Mouse (Mus musculus): ENCODE results near the gene Cryz. TPM values are rescaled to one million over a fixed set of nuclear protein-coding genes. Genes with fewer than 3 reads are reported as not detected.
A peak's percentile ranks its signal among the peaks of the same experiment; 100 is the strongest.
"Not testable (repeated sequence)": the region's sequence is repeated elsewhere in the genome, so short reads cannot be mapped to it uniquely, and the experiment has no call there.

Gene Cryz
- polyA plus RNA-seq, 1 experiment = 30.8 TPM

- Histone ChIP-seq H3K27ac (replicated peaks; ENCODE audit: low read depth, low read length) (no peak overlapping the region), H3K4me3 (ENCODE audit: insufficient read depth, low read depth, low read length) (no peak overlapping the region), H3K4me1 (ENCODE audit: control insufficient read depth, insufficient read depth, insufficient read length, low read length) (peaks cover 3% of the 10 kb centered on the region; the same call in 1 of the 2 replicates)
Measured at GRCm38 (mm10) chr3:154593596-154593995, 2.9 kb upstream of the Cryz start.

GRCm38 (mm10) chr3:154594156-154594555 lies 2.4 kb upstream of the Cryz start:
- Histone ChIP-seq H3K27ac (replicated peaks; ENCODE audit: low read depth, low read length) (no peak overlapping the region), H3K4me1 (ENCODE audit: control insufficient read depth, insufficient read depth, insufficient read length, low read length) (peaks cover 3% of the 10 kb centered on the region; the same call in 1 of the 2 replicates), H3K4me3 (ENCODE audit: insufficient read depth, low read depth, low read length) (no peak overlapping the region)

GRCm38 (mm10) chr3:154596934-154597554 lies 533 bp downstream of the Cryz start, which contains the start of gene Tyw3:
Gene Tyw3 (minus strand): TSS chr3:154597104.
- peaks cover 3% of the 10 kb centered on the region; the same call in 1 of the 2 replicates for H3K4me1 ChIP-seq (ENCODE audit: control insufficient read depth, insufficient read depth, insufficient read length, low read length)
- H3K4me3 ChIP-seq (ENCODE audit: insufficient read depth, low read depth, low read length) = peak within 1 kb of the TSS; percentile 94
- peak within 1 kb of the TSS; percentile 89 for H3K27ac ChIP-seq (replicated peaks; ENCODE audit: low read depth, low read length)

GRCm38 (mm10) chr3:154597561-154597960 lies 1.1 kb downstream of the Cryz start:
- H3K27ac ChIP-seq (replicated peaks; ENCODE audit: low read depth, low read length) = no peak overlapping the region
- peaks cover 3% of the 10 kb centered on the region; the same call in 1 of the 2 replicates for H3K4me1 ChIP-seq (ENCODE audit: control insufficient read depth, insufficient read depth, insufficient read length, low read length)

GRCm38 (mm10) chr3:154602141-154602540 lies 5.6 kb downstream of the Cryz start:
- Histone ChIP-seq H3K4me3 (ENCODE audit: insufficient read depth, low read depth, low read length) (no peak overlapping the region), H3K27ac (replicated peaks; ENCODE audit: low read depth, low read length) (no peak overlapping the region), H3K4me1 (ENCODE audit: control insufficient read depth, insufficient read depth, insufficient read length, low read length) (peaks cover 3% of the 10 kb centered on the region; the same call in 1 of the 2 replicates)

More at GRCm38 (mm10) chr3:154597561-154597960, 1.1 kb downstream of the Cryz start:
- peak overlapping the region; percentile 94 for H3K4me3 ChIP-seq (ENCODE audit: insufficient read depth, low read depth, low read length)

GRCm38 (mm10) chr3:154604871-154605270 lies 8.4 kb downstream of the Cryz start:
- H3K4me3 ChIP-seq (ENCODE audit: insufficient read depth, low read depth, low read length) = no peak overlapping the region
- H3K27ac ChIP-seq (replicated peaks; ENCODE audit: low read depth, low read length) = no peak overlapping the region
- H3K4me1 ChIP-seq (ENCODE audit: control insufficient read depth, insufficient read depth, insufficient read length, low read length) = no peaks in the 10 kb centered on the region

GRCm38 (mm10) chr3:154607896-154608295 lies 11.4 kb downstream of the Cryz start:
- Histone ChIP-seq H3K4me1 (ENCODE audit: control insufficient read depth, insufficient read depth, insufficient read length, low read length) (no peaks in the 10 kb centered on the region), H3K27ac (replicated peaks; ENCODE audit: low read depth, low read length) (no peak overlapping the region), H3K4me3 (ENCODE audit: insufficient read depth, low read depth, low read length) (no peak overlapping the region)

- Histone ChIP-seq H3K27ac (replicated peaks; ENCODE audit: low read depth, low read length) (no peak overlapping the region), H3K4me3 (ENCODE audit: insufficient read depth, low read depth, low read length) (no peak overlapping the region)
Measured at GRCm38 (mm10) chr3:154611888-154612287, 15.4 kb downstream of the Cryz start.

GRCm38 (mm10) chr3:154614771-154615170 lies 18.3 kb downstream of the Cryz start:
- Histone ChIP-seq H3K4me3 (ENCODE audit: insufficient read depth, low read depth, low read length) (no peak overlapping the region), H3K4me1 (ENCODE audit: control insufficient read depth, insufficient read depth, insufficient read length, low read length) (no peaks in the 10 kb centered on the region), H3K27ac (replicated peaks; ENCODE audit: low read depth, low read length) (no peak overlapping the region)

More at GRCm38 (mm10) chr3:154611888-154612287, 15.4 kb downstream of the Cryz start:
- no peaks in the 10 kb centered on the region for H3K4me1 ChIP-seq (ENCODE audit: control insufficient read depth, insufficient read depth, insufficient read length, low read length)

GRCm38 (mm10) chr3:154615304-154615703 lies 18.8 kb downstream of the Cryz start:
- Histone ChIP-seq H3K4me1 (ENCODE audit: control insufficient read depth, insufficient read depth, insufficient read length, low read length) (no peaks in the 10 kb centered on the region), H3K27ac (replicated peaks; ENCODE audit: low read depth, low read length) (no peak overlapping the region), H3K4me3 (ENCODE audit: insufficient read depth, low read depth, low read length) (no peak overlapping the region)

GRCm38 (mm10) chr3:154616106-154616505 lies 19.6 kb downstream of the Cryz start:
- Histone ChIP-seq H3K4me3 (ENCODE audit: insufficient read depth, low read depth, low read length) (no peak overlapping the region), H3K27ac (replicated peaks; ENCODE audit: low read depth, low read length) (no peak overlapping the region), H3K4me1 (ENCODE audit: control insufficient read depth, insufficient read depth, insufficient read length, low read length) (no peaks in the 10 kb centered on the region)

GRCm38 (mm10) chr3:154628284-154628683 lies 31.8 kb downstream of the Cryz start:
- no peak overlapping the region for H3K27ac ChIP-seq (replicated peaks; ENCODE audit: low read depth, low read length)
- H3K4me1 ChIP-seq (ENCODE audit: control insufficient read depth, insufficient read depth, insufficient read length, low read length) = no peaks in the 10 kb centered on the region
- H3K4me3 ChIP-seq (ENCODE audit: insufficient read depth, low read depth, low read length) = no peak overlapping the region

GRCm38 (mm10) chr3:154631281-154631680 lies 34.8 kb downstream of the Cryz start:
- not testable (repeated sequence) for H3K4me3 ChIP-seq (ENCODE audit: insufficient read depth, low read depth, low read length); H3K27ac ChIP-seq (replicated peaks; ENCODE audit: low read depth, low read length); H3K4me1 ChIP-seq (ENCODE audit: control insufficient read depth, insufficient read depth, insufficient read length, low read length)

- Histone ChIP-seq H3K27ac (replicated peaks; ENCODE audit: low read depth, low read length) (no peak overlapping the region), H3K4me3 (ENCODE audit: insufficient read depth, low read depth, low read length) (no peak overlapping the region), H3K4me1 (ENCODE audit: control insufficient read depth, insufficient read depth, insufficient read length, low read length) (no peaks in the 10 kb centered on the region)
Measured at GRCm38 (mm10) chr3:154633091-154633490, 36.6 kb downstream of the Cryz start.

- Histone ChIP-seq H3K4me1 (ENCODE audit: control insufficient read depth, insufficient read depth, insufficient read length, low read length) (no peaks in the 10 kb centered on the region), H3K4me3 (ENCODE audit: insufficient read depth, low read depth, low read length) (peak overlapping the region; percentile 15; the same call in 1 of the 2 replicates), H3K27ac (replicated peaks; ENCODE audit: low read depth, low read length) (no peak overlapping the region)
Measured at GRCm38 (mm10) chr3:154646638-154647442, 50.3 kb downstream of the Cryz start.

Measured in brown adipose tissue, adult 24 weeks (tissue).